Mouse (Mus musculus): Measurements from ENCODE around the gene Iqgap3. TPM values are rescaled to one million over a fixed set of nuclear protein-coding genes. Genes with fewer than 3 reads are reported as not detected.

Iqgap3 gene
- polyA plus RNA-seq, 1 experiment: 19.7 TPM

DNA sequence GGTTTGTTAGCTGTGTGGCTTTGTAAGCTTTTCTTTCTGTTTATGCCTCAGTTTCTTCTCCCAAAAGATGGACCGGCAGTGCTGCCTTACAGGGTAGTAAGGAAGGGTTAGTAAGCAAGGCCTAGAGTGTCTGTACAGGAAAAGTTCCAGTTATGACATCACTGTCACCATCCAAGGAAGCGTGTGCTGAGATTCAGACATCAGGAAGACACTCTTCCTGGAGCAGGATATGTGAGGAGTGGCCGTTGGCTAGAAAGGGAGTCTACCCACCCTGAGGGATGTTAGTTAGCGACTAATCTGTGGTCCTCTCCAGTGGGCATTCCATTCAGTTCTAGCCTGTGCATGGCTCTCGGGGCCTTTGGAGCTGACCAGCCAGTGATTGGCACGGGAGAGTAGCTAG, 20.4 kb downstream of the Iqgap3 start:
- Histone ChIP-seq H3K4me1 (replicated peaks; ENCODE audit: control insufficient read depth, insufficient read depth, low read length) (no peaks in the 10 kb centered on the region), H3K36me3 (ENCODE audit: control insufficient read depth, insufficient read depth, low read length) (no peaks in the 10 kb centered on the region), H3K27ac (ENCODE audit: control insufficient read depth, insufficient read depth, low read length) (no peak overlapping the region), H3K27me3 (ENCODE audit: control insufficient read depth, insufficient read depth, low read length) (no peaks in the 10 kb centered on the region), H3K4me3 (ENCODE audit: control insufficient read depth, insufficient read depth, low read length) (no peak overlapping the region)
- 89% methylated on average over 6 of the region's 6 CpGs for WGBS
- DNase-seq: no peak
- no peak for TF ChIP-seq CTCF (IDR thresholded peaks at IDR 0.05; ENCODE audit: borderline replicate concordance, control insufficient read depth, extremely low read depth, insufficient read depth, low read length, poor library complexity)
- no peak for TF ChIP-seq POLR2A (IDR thresholded peaks at IDR 0.05; ENCODE audit: control insufficient read depth, extremely low read depth, insufficient read depth, low read length, poor library complexity)

DNA sequence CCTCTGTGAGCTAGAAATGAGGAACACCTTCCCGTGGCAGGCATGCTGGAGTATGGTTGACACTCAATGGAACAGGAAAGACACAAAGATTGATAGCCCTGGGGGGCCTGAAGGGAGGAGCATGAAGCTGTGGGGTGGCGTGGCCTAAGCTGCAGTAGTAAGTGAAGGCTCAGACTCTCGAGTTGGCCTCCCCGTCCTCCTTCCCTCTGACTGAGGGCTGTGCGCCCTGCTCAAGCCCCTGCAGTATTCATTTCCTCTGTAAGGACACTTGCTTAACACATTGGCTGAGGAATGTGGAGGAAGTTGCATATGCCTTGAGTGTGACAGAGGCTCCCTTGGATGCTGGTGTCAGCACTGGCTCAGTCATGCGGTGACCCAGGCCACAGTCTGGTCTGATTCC, 20.8 kb downstream of the Iqgap3 start:
- Histone ChIP-seq H3K27ac (ENCODE audit: control insufficient read depth, insufficient read depth, low read length) (no peak overlapping the region), H3K4me1 (replicated peaks; ENCODE audit: control insufficient read depth, insufficient read depth, low read length) (no peaks in the 10 kb centered on the region), H3K4me3 (ENCODE audit: control insufficient read depth, insufficient read depth, low read length) (no peak overlapping the region), H3K36me3 (ENCODE audit: control insufficient read depth, insufficient read depth, low read length) (no peaks in the 10 kb centered on the region), H3K27me3 (ENCODE audit: control insufficient read depth, insufficient read depth, low read length) (no peaks in the 10 kb centered on the region)
- no peak for TF ChIP-seq CTCF (IDR thresholded peaks at IDR 0.05; ENCODE audit: borderline replicate concordance, control insufficient read depth, extremely low read depth, insufficient read depth, low read length, poor library complexity)
- TF ChIP-seq POLR2A (IDR thresholded peaks at IDR 0.05; ENCODE audit: control insufficient read depth, extremely low read depth, insufficient read depth, low read length, poor library complexity): no peak
- 75% methylated on average over 6 of the region's 6 CpGs for WGBS
- no peak for DNase-seq

DNA sequence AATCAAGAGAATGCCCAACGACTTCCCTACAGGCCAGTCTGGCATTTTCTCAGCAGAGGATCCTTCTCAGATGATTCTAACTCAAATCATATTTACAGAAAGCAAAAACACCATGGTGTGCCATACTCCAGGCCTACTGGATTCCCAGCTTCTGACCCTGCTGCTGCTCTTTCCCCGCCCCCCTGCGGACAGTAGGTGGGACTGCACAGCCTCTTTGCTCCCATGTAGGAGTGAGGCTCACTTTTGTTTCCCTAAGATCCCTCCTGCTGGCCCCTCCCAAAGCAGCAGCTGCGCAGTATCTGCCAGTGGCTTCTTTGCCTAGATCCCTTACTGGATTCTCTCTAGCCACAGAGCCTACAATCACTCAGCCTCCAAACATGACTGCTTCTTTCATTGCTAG, 24.4 kb downstream of the Iqgap3 start:
- Histone ChIP-seq H3K36me3 (ENCODE audit: control insufficient read depth, insufficient read depth, low read length) (no peaks in the 10 kb centered on the region), H3K27ac (ENCODE audit: control insufficient read depth, insufficient read depth, low read length) (no peak overlapping the region), H3K4me3 (ENCODE audit: control insufficient read depth, insufficient read depth, low read length) (no peak overlapping the region), H3K27me3 (ENCODE audit: control insufficient read depth, insufficient read depth, low read length) (no peaks in the 10 kb centered on the region), H3K4me1 (replicated peaks; ENCODE audit: control insufficient read depth, insufficient read depth, low read length) (no peaks in the 10 kb centered on the region)
- WGBS: 98% methylated on average over 4 of the region's 4 CpGs
- DNase-seq: no peak
- TF ChIP-seq POLR2A (IDR thresholded peaks at IDR 0.05; ENCODE audit: control insufficient read depth, extremely low read depth, insufficient read depth, low read length, poor library complexity): no peak
- no peak for TF ChIP-seq CTCF (IDR thresholded peaks at IDR 0.05; ENCODE audit: borderline replicate concordance, control insufficient read depth, extremely low read depth, insufficient read depth, low read length, poor library complexity)

DNA sequence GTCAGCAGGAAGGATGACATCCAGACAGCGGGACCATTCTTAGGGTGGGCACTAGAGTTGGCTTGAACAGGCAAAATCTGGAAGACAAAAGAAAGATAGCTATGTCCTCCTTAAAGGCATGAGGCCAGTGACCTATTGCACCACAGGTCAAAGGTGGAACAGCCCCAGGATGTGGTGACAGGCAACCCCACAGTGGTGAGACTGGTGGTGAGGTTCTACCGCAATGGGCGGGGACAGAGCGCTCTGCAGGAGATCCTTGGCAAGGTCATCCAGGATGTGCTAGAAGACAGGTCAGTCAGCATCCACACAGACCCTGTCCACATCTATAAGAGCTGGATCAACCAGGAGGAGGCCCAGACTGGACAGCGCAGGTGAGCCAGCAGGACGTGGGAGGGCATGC, 27.4 kb downstream of the Iqgap3 start:
- no peak for DNase-seq
- Histone ChIP-seq H3K27me3 (ENCODE audit: control insufficient read depth, insufficient read depth, low read length) (no peaks in the 10 kb centered on the region), H3K4me3 (ENCODE audit: control insufficient read depth, insufficient read depth, low read length) (no peak overlapping the region), H3K4me1 (replicated peaks; ENCODE audit: control insufficient read depth, insufficient read depth, low read length) (no peaks in the 10 kb centered on the region), H3K27ac (ENCODE audit: control insufficient read depth, insufficient read depth, low read length) (no peak overlapping the region), H3K36me3 (ENCODE audit: control insufficient read depth, insufficient read depth, low read length) (no peaks in the 10 kb centered on the region)
- WGBS: 96% methylated on average over 6 of the region's 6 CpGs
- TF ChIP-seq CTCF (IDR thresholded peaks at IDR 0.05; ENCODE audit: borderline replicate concordance, control insufficient read depth, extremely low read depth, insufficient read depth, low read length, poor library complexity): no peak

DNA sequence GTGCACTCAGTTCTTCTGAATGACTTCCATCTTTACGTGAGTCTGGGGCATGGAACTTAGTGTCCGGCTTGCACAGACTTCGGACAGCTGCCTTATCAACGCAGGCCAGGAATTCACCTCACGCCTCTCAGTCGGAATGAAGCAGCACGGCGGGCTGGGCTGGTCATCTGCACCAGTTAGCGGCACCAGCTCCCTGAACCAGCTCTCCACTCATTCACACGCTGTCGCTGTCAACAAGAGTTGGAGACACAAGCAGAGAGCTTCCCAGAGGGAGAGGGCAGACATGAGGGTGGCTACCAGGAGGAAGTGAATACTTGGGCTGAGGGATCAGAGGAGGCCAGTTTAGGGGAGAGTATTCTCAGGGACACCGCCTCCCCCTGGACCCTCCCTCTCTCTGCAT, 32.6 kb downstream of the Iqgap3 start:
- Histone ChIP-seq H3K27ac (ENCODE audit: control insufficient read depth, insufficient read depth, low read length) (no peak overlapping the region), H3K27me3 (ENCODE audit: control insufficient read depth, insufficient read depth, low read length) (no peaks in the 10 kb centered on the region), H3K36me3 (ENCODE audit: control insufficient read depth, insufficient read depth, low read length) (no peaks in the 10 kb centered on the region), H3K4me1 (replicated peaks; ENCODE audit: control insufficient read depth, insufficient read depth, low read length) (no peaks in the 10 kb centered on the region), H3K4me3 (ENCODE audit: control insufficient read depth, insufficient read depth, low read length) (no peak overlapping the region)
- no peak for TF ChIP-seq CTCF (IDR thresholded peaks at IDR 0.05; ENCODE audit: borderline replicate concordance, control insufficient read depth, extremely low read depth, insufficient read depth, low read length, poor library complexity)
- TF ChIP-seq POLR2A (IDR thresholded peaks at IDR 0.05; ENCODE audit: control insufficient read depth, extremely low read depth, insufficient read depth, low read length, poor library complexity): no peak
- DNase-seq: no peak
- WGBS: 97% methylated on average over 12 of the region's 12 CpGs

DNA sequence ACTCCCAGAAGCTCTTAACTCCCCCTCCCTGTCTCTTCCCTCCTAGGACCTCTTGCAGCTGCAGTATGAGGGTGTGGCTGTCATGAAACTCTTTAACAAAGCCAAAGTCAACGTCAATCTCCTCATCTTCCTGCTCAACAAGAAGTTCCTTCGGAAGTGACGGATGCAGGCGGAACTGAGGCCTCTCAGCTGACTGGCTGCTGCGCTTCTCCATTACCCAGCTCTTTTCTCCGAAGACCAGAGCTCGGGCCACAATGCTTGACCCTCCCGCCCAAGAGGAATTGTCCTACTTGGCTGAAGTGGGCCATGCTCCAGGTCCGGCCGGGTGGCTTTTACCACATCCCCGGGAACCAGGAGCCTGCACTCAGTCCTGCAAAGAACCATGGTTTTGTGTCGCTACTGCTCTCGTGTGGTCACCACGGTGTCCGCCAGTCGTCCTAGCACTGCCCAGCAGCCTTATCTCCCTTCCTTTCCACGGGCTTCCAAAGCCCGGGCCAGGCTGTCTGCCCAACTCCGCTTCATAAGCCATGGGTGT, 38.4 kb downstream of the Iqgap3 start:
- Histone ChIP-seq H3K36me3 (ENCODE audit: control insufficient read depth, insufficient read depth, low read length) (no peaks in the 10 kb centered on the region), H3K27ac (ENCODE audit: control insufficient read depth, insufficient read depth, low read length) (no peak overlapping the region), H3K27me3 (ENCODE audit: control insufficient read depth, insufficient read depth, low read length) (no peaks in the 10 kb centered on the region), H3K4me3 (ENCODE audit: control insufficient read depth, insufficient read depth, low read length) (no peak overlapping the region), H3K4me1 (replicated peaks; ENCODE audit: control insufficient read depth, insufficient read depth, low read length) (no peaks in the 10 kb centered on the region)
- DNase-seq: no peak
- 95% methylated on average over 19 of the region's 19 CpGs for WGBS
- TF ChIP-seq POLR2A (IDR thresholded peaks at IDR 0.05; ENCODE audit: control insufficient read depth, extremely low read depth, insufficient read depth, low read length, poor library complexity) (no peak), CTCF (IDR thresholded peaks at IDR 0.05; ENCODE audit: borderline replicate concordance, control insufficient read depth, extremely low read depth, insufficient read depth, low read length, poor library complexity) (no peak)

All from thymus, adult 2 months (tissue).